Mouse (Mus musculus) brain, embryonic 14.5 days (tissue): ENCODE data around the gene Cdk5r1.

Source experiments
- CTCF ChIP-seq: fragments of 200-500 bp; IDR thresholded peaks from 2 replicates; pipeline ENCODE4 v1.5.1; 2012; ENCODE audit warnings: inconsistent platforms, mild to moderate bottlenecking, moderate library complexity, borderline replicate concordance; ENCODE audit not compliant: insufficient read depth, insufficient read length; ENCODE audit errors: extremely low read depth
- POLR2A ChIP-seq: fragments of 200-500 bp; IDR thresholded peaks from 2 replicates; pipeline ENCODE4 v1.6.1; 2012; ENCODE audit warnings: mild to moderate bottlenecking, inconsistent platforms, borderline replicate concordance; ENCODE audit not compliant: poor library complexity, insufficient read depth, insufficient read length, severe bottlenecking; ENCODE audit errors: extremely low read depth

DNA sequence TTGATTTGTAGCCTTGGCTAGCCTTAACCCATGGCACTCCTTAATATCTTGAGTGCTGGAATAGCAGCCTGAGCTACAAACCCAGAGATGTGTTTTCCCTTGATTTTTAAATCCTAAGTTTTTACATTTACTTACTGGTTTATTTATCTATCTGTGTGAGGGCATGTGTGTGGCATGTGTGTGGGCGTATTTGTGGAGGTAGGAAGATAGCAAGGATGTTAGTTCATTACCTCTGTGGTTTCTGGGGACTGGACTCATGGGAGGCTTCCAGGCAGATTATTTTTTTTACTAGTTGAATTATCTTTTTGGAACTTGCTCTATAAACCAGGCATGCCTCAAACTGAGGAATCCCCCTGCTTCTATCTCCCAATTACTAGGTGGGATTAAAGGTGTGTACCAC, 23.6 kb upstream of the Cdk5r1 start:
- TF ChIP-seq CTCF: no peak
- no peak for TF ChIP-seq POLR2A
